Comparison of ENCODE assay signal across 30 mouse cellular contexts in genomic region chr9:65252026-65252425, GRCm38 (mm10). TPM values are rescaled to one million over a fixed set of nuclear protein-coding genes. Genes with fewer than 3 reads are reported as not detected.
DNase-seq lines count a peak whose midpoint lies in the region; ATAC-seq lines count a peak whose summit lies in the region.
"Had no signal": no experiment of that assay in that cellular context is flagged by ENCODE, and none has a peak within 500 bp of the region (broad histone marks: within the 10 kb centered on the region; RNA-seq: fewer than 3 reads in every experiment).

No protein-coding gene starts in this region.

- intact Hi-C loops in gastrocnemius, postnatal 36 days (cut with DNase I) = no loop called here
- intact Hi-C loops in gastrocnemius, postnatal 14 days (cut with DNase I; ENCODE audit: low total_unique reads) = no loop called here

- no peak overlapping the region for H3K9ac ChIP-seq in heart, embryonic 11.5 days (ENCODE audit: low read depth, low read length)
- H3K9ac ChIP-seq: embryonic facial prominence, embryonic 15.5 days; forebrain, embryonic 12.5 days; forebrain, postnatal 0 days; hindbrain, embryonic 15.5 days; liver, embryonic 12.5 days; liver, postnatal 0 days; midbrain, embryonic 12.5 days; neural tube, embryonic 13.5 days had no signal

- H3K9me3 ChIP-seq in heart, embryonic 11.5 days (replicated peaks; ENCODE audit: control insufficient read depth, low read length) = no peaks in the 10 kb centered on the region
- H3K9me3 ChIP-seq: embryonic facial prominence, embryonic 15.5 days; forebrain, embryonic 12.5 days; G1E; heart, embryonic 10.5 days; hindbrain, embryonic 10.5 days; hindbrain, embryonic 15.5 days; liver, embryonic 12.5 days; megakaryocyte, embryonic 14.5 days; midbrain, embryonic 12.5 days; neural tube, embryonic 13.5 days had no signal

- WGBS in heart, embryonic 11.5 days (ENCODE audit: insufficient replicate concordance) = 52% methylated on average over 3 of the region's 3 CpGs

- H3K36me3 ChIP-seq in heart, embryonic 11.5 days (ENCODE audit: control insufficient read depth, insufficient read depth, low read length) = no peaks in the 10 kb centered on the region
- H3K36me3 ChIP-seq: embryonic facial prominence, embryonic 15.5 days; forebrain, embryonic 12.5 days; G1E; heart, embryonic 10.5 days; hindbrain, embryonic 10.5 days; hindbrain, embryonic 15.5 days; liver, embryonic 12.5 days; midbrain, embryonic 12.5 days; neural tube, embryonic 13.5 days had no signal

- H3K27me3 ChIP-seq in heart, embryonic 11.5 days (ENCODE audit: control insufficient read depth, insufficient read depth, low read length) = no peaks in the 10 kb centered on the region
- H3K27me3 ChIP-seq: embryonic facial prominence, embryonic 15.5 days; forebrain, embryonic 12.5 days; hindbrain, embryonic 15.5 days; liver, embryonic 12.5 days; midbrain, embryonic 12.5 days; neural tube, embryonic 13.5 days had no signal

- no peak overlapping the region for H3K27ac ChIP-seq in heart, embryonic 11.5 days (ENCODE audit: low read depth, low read length)
- H3K27ac ChIP-seq: embryonic facial prominence, embryonic 15.5 days; forebrain, embryonic 12.5 days; heart, embryonic 10.5 days; hindbrain, embryonic 10.5 days; hindbrain, embryonic 15.5 days; kidney, postnatal 0 days; liver, embryonic 12.5 days; midbrain, embryonic 12.5 days; neural tube, embryonic 13.5 days had no signal

- H3K4me1 ChIP-seq in heart, embryonic 11.5 days (ENCODE audit: control insufficient read depth, insufficient read depth, low read length) = no peaks in the 10 kb centered on the region
- H3K4me1 ChIP-seq: forebrain, embryonic 12.5 days; hindbrain, embryonic 15.5 days; liver, embryonic 12.5 days; midbrain, embryonic 12.5 days had no signal

- H3K4me2 ChIP-seq in heart, embryonic 11.5 days = no peak overlapping the region
- H3K4me2 ChIP-seq: embryonic facial prominence, embryonic 15.5 days; forebrain, embryonic 12.5 days; hindbrain, embryonic 15.5 days; liver, embryonic 12.5 days; midbrain, embryonic 12.5 days; neural tube, embryonic 13.5 days had no signal

- DNase-seq in gastrocnemius, adult 18-20 months (ENCODE audit: low spot score) = peak; percentile 35
- no peak for DNase-seq in gastrocnemius, postnatal 36 days
- peak; percentile 68 for DNase-seq in 3T3-L1 (ENCODE audit: low read depth, low spot score)
- peak; percentile 59 for DNase-seq in adrenal gland, postnatal 10 days
- DNase-seq in gastrocnemius, postnatal 14 days = peak; percentile 64
- no peak for DNase-seq in spleen, adult 18-20 months
- DNase-seq: cerebellum, adult 18-20 months; cerebellum, postnatal 10 days; forebrain, postnatal 0 days; kidney, adult 18-20 months; kidney, postnatal 4 days; left cerebral cortex, postnatal 4 days; liver, postnatal 0 days; lung, postnatal 4 days; thymus, postnatal 4 days had no signal

- no peak for ATAC-seq in heart, embryonic 11.5 days (replicated peaks; ENCODE audit: insufficient number of reproducible peaks, low FRiP score, low TSS enrichment)
- ATAC-seq: forebrain, postnatal 0 days; liver, embryonic 12.5 days; liver, postnatal 0 days had no signal

- H3K4me3 ChIP-seq in heart, embryonic 11.5 days (ENCODE audit: low read depth, low read length) = no peak overlapping the region
- H3K4me3 ChIP-seq: embryonic facial prominence, embryonic 15.5 days; forebrain, embryonic 12.5 days; heart, embryonic 10.5 days; hindbrain, embryonic 10.5 days; hindbrain, embryonic 15.5 days; liver, embryonic 12.5 days; megakaryocyte, embryonic 14.5 days; midbrain, embryonic 12.5 days; myocyte; neural tube, embryonic 13.5 days had no signal

RNA-seq across cellular contexts. Expression of gene Cilp, which starts 13.0 kb away (rescaled TPM):
- 10 to 100 TPM; 20.6 to 30.0 TPM for total RNA-seq in gastrocnemius, adult 18-20 months (2021)
- total RNA-seq in gastrocnemius, postnatal 36 days (2021) = 10 to 100 TPM; 13.6 to 24.2 TPM
- total RNA-seq in adrenal gland, postnatal 10 days (2021) = 10 to 100 TPM in 1 of 2 experiments, 1 to 10 TPM in 1; 8.6 to 10.9 TPM
- total RNA-seq in gastrocnemius, postnatal 14 days (2021) = 100 to 1,000 TPM in 1 of 2 experiments, 10 to 100 TPM in 1; 63.1 to 122 TPM
- polyA plus RNA-seq in heart, embryonic 11.5 days (2014; fragmentation: Nextera tagmentation; extraction: Ambion mirVana) = 0.14 TPM in 1 of 2 replicates, not detected in the other
- total RNA-seq: granulocyte monocyte progenitor cell, adult 5-6 weeks; layer of hippocampus, postnatal 25 days; left cerebral cortex, postnatal 4 days had no signal
- polyA plus RNA-seq: G1E; heart, embryonic 10.5 days had no signal

RNA-seq across cellular contexts. Expression of gene Clpx, which starts 42.0 kb away (rescaled TPM):
- 10 to 100 TPM; 61.6 to 63.1 TPM for total RNA-seq in gastrocnemius, adult 18-20 months (2021)
- 10 to 100 TPM; 46.9 to 65.0 TPM for total RNA-seq in gastrocnemius, postnatal 36 days (2021)
- 100 to 1,000 TPM; 144 to 173 TPM for total RNA-seq in adrenal gland, postnatal 10 days (2021)
- 10 to 100 TPM; 56.9 to 75.9 TPM for total RNA-seq in gastrocnemius, postnatal 14 days (2021)
- polyA plus RNA-seq in heart, embryonic 11.5 days (2014; fragmentation: Nextera tagmentation; extraction: Ambion mirVana) = 42.9 and 50.6 TPM in 2 replicates

RNA-seq across cellular contexts. Expression of gene Parp16, which starts 56.9 kb away (rescaled TPM):
- 1 to 10 TPM; 3.6 to 3.7 TPM for total RNA-seq in gastrocnemius, adult 18-20 months (2021)
- total RNA-seq in gastrocnemius, postnatal 36 days (2021) = 1 to 10 TPM; 3.4 to 4.0 TPM
- total RNA-seq in adrenal gland, postnatal 10 days (2021) = 10 to 100 TPM; 12.9 to 19.6 TPM
- 1 to 10 TPM; 4.9 to 5.4 TPM for total RNA-seq in gastrocnemius, postnatal 14 days (2021)
- 4.6 and 5.0 TPM in 2 replicates for polyA plus RNA-seq in heart, embryonic 11.5 days (2014; fragmentation: Nextera tagmentation; extraction: Ambion mirVana)

Comparison
In these comparisons a context has a peak if more than half of its experiments do, and no peak if none do; other contexts are left out.
1. DNase-seq: peak in gastrocnemius, adult 18-20 months (single experiment), 3T3-L1 (single experiment), adrenal gland, postnatal 10 days (single experiment) and gastrocnemius, postnatal 14 days (single experiment); none in gastrocnemius, postnatal 36 days (0 of 2) and spleen, adult 18-20 months (0 of 2).